Mouse (Mus musculus): ENCODE results near the gene Galm. TPM values are rescaled to one million over a fixed set of nuclear protein-coding genes. Genes with fewer than 3 reads are reported as not detected.
A peak's percentile ranks its signal among the peaks of the same experiment; 100 is the strongest.

The Galm gene
- polyA plus RNA-seq, 1 experiment = 2.4 TPM

DNA sequence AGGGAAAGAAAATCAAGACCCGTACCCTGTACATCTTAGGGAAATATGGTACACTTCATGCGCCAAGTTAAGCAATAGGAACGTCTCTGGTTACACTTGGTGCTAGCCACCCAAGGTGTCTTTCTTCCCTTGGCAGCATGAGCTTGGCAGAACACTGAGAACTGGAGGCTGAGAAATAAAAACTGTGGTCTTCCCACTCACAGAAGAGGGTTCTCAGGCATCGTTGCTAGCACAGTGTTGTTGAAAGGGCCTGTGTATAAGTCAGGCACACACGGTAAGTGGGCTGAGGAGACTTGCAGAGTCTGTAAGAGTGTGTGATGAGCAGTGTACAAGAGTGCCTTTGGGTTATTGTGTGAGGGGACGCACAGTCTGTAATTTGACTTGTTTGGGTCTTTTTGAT is 1.1 kb upstream of the Galm start:
- peak; percentile 53 to 57 for DNase-seq (ENCODE audit: extremely low spot score in 1 of 2, low spot score in 1 of 2)

DNA sequence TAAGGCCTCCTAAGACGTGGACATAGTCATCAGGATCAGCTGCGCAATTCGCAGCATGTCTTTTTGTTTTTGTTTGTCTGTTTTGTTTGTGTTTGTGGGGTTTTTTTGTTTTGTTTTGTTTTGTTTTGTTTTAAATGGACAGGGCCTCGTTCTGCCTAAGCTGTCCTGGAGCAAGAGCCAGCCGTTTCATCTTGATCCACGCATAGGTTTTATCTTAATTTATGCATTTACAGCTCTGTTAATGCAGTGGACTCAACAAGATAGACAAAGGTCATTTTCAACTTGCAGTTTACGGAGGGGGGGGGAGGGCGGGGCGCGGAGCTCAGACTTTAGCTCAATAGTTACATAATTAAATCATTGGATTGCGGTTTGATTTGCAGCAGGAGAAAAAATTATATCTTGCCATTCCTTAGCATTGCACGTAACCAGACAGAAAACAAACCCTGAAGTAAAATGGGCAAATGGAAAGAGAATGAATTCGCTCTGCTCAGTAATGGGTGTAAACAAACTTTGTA is 1.3 kb downstream of the Galm start:
- DNase-seq (ENCODE audit: extremely low spot score in 1 of 2, low spot score in 1 of 2) = no peak

DNA sequence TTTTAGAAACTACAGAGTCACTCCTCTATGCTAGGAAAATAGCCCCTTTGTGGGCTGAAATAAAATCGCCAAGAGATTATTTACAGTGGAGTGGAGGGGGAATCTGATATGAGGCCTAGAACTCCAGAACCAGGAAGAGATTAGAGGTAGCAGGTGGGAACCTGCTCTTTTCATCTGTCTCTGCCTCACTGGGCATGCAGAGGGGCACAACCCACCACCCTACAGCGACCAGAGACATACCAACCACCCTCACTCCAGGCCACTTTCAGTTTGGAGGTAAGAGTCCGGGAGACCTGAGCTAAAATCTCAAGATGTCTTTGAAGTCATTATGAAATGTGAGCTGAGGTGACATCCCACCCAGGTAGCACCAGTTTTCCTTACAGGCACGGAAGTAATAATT is 2.1 kb downstream of the Galm start:
- no peak for DNase-seq (ENCODE audit: extremely low spot score in 1 of 2, low spot score in 1 of 2)

- no peak for DNase-seq (ENCODE audit: extremely low spot score in 1 of 2, low spot score in 1 of 2)
Observed at GRCm38 (mm10) chr17:80130718-80131430, 3.6 kb downstream of the Galm start.

DNA sequence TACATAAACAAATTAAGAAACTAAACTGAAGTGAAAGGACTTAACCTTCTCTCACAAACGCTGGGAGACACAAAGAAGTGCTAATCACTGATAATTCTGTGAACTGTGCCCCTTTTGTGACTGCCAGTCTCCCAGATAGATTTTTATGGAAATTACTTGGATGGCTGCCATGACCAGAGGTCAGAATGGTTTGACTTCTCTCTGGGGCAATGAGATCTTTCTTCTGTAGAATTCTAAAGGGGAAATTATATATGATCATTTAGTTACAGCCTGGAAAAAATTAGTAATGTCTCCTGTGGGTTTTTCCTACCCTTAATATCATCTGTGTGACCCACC is 4.1 kb downstream of the Galm start:
- DNase-seq (ENCODE audit: extremely low spot score in 1 of 2, low spot score in 1 of 2) = no peak

DNA sequence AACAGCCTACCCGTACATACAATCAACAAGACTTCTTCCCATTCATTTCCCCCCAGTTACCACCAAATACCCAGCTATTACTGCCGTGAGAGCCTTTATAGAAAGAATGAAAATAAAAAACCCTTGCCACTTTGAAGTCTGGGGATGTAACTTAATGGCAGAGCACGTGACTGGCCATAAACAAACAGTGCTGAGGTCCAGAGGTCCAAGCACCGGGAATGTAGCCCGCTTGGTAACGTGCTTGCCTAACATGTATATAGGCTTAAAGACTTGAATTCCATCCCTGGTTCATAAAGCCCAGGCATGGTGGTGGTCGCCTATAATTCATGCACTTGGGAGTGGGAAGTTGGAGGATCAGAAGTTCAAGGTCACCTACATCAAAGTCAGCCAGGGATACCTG is 4.6 kb downstream of the Galm start:
- no peak for DNase-seq (ENCODE audit: extremely low spot score in 1 of 2, low spot score in 1 of 2)

DNA sequence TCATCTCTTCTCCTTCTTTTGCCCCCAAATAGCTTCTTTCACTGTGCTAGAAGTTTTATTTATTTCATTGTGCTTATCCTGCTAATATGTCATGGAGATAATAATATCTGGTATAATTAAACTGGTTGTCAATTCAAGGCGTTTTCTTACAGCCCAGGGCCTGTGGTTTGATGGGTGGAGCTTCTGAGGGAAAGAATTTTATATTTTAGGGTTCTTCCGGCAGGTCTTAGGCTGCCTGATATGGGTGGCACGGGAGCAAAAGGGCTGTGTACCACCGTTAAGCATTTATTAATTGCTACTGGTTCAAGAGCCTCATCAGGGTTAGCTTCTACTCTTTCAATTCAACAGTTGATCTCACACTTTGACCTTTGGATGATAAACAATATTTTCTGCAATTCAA is 5.2 kb downstream of the Galm start:
- no peak for DNase-seq (ENCODE audit: extremely low spot score in 1 of 2, low spot score in 1 of 2)

DNA sequence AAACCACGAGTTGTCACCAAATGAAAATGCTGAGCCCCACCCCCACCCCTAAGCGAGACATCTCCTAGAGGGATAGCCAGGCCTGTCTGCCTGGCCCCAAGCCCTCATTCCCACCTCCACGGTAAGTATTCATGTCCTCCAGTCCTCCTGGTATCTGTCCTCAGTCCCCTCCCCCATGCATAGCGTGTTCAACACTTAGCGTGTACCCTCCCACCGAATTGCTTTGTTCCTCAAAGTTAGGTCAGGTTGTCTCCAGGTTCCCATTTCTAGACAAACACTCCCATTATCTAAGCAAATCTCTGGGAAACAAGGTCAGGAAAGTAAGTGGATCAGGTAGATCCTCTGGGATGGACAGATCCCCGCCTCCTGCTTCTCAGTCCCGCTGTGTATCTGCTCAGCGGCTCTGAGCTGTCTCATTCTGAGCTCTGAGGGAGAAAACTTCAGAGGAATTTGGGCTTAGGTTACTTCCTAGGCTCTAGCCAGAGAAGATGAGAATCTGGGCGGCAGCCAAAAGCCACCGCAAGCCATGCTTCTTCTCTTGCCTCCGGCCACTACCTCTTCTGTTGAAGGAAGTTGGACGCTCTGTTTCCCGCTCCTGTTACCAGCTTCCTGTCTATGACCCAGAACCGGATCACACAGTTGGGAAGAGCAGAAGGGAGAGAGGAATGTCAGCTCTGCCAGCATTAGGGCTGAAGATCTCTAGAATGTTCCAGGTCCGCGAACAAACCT is 11.3 kb downstream of the Galm start:
- no peak for DNase-seq (ENCODE audit: extremely low spot score in 1 of 2, low spot score in 1 of 2)

DNA sequence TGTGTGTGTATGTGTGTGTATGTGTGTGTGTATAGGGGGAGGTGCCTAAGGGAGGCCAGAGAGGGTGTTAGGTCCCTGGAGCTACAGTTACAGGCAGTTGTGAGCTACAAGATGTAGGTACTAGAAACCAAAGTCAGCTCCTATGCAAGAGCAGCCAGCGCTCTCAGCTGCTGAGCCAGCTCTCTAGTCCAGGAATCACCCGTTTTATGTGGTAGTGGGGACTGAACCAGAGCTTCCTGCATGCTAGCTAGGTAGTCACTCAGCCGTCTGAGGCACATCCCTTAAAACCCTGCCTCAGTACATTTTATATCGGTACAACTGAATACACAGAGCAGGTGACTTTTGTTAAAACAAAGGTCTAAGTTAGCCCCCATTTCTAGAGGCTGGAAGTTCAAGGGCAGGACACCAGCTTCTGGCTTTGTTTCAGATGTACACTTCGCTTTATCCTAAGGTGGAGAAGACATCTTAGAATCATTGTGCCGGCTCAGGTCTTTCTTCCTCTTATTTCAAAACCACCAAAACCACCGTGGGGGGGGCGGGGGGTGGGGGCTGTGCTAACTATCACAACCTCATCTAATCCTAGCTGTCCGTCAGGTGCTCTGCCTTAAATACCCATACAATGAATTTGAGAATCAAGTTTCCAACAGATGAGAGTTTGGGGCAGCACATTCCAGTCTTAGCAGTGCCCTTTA is 12.6 kb downstream of the Galm start:
- DNase-seq (ENCODE audit: extremely low spot score in 1 of 2, low spot score in 1 of 2) = no peak

DNA sequence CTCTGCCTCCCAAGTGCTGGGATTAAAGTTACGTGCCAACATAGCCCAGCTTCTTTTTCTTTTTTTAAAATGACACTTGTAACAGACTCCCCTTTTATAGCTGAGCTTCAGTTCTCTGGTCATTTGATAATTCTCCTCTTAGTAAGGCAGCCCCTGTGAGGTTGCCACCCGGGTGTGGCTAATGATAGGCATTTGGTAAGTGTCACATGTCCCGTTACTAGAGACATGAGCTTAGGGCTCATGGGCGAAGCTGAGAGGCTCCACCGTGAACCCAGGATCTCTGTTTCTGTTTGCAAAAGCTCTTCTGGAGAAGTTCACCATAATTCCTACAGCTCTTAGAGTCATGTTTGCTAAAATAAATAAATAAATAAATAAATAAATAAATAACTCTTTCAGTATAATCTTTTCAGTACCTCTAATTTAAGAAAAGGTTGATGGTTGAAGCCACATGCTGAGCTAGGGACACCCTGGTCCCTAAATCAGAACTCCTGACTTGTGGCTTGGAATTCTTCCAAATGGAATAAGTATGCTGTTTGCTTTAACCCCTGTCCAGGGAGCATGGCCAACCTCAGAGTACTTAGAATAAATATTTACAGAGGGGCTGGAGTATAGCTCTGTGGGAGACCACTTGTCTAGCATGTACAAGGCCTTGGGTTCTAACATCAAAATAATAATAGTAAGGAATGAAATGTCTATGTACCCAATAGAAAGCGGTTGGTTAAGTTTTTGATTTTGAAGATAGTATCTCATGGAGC is 16.4 kb downstream of the Galm start:
- DNase-seq (ENCODE audit: extremely low spot score in 1 of 2, low spot score in 1 of 2) = no peak

- DNase-seq (ENCODE audit: extremely low spot score in 1 of 2, low spot score in 1 of 2) = no peak
Observed at GRCm38 (mm10) chr17:80145210-80145609, 17.9 kb downstream of the Galm start.

GRCm38 (mm10) chr17:80145771-80146170 is 18.5 kb downstream of the Galm start:
- DNase-seq (ENCODE audit: extremely low spot score in 1 of 2, low spot score in 1 of 2) = no peak

DNA sequence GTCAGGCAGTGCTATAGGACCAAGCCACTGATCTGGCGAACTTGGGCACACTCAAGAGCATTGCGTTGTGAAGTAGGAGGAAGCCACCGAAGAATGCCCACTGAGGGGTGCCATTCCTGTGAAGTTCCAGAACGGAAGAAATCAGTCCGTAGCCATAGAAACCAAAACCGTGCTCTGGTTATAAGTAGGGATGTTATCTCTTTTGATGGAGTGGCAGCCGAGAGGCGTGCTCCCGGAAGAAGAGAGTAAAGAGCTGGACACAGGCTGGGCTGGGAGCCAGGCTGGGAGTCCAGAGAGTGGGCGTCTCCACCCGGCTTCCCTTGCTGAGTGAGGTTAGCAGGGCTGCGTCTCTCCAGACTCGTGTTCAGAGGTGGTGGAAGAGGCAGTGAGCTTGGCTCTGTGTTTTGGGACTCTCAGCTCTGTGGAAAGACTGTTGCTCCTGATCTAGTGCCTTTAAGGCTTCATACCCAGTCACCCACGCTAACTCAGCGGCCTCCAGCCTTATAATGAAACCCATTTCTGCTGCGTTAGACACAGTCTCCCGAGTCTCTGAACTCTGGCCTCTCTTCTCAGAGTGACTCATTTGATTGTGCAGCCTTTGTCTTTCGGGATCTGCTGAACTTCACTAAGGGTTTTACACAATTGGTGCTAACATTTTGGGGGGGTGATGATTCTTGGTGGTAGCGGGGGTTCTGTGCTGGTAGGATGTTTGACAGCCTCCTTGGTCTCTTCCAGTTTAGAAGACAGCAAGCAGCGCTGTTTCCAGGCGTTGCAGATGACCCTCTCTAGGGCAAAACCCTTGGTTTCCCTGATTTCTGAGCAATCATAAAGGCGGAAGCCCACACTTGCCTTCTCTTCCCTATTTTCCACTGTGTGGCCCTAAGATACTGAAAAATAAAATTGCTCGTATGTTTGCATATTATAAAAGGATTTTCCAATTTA is 21.1 kb downstream of the Galm start:
- DNase-seq (ENCODE audit: extremely low spot score in 1 of 2, low spot score in 1 of 2) = peak in 1 of 2 experiments; percentile 64

DNA sequence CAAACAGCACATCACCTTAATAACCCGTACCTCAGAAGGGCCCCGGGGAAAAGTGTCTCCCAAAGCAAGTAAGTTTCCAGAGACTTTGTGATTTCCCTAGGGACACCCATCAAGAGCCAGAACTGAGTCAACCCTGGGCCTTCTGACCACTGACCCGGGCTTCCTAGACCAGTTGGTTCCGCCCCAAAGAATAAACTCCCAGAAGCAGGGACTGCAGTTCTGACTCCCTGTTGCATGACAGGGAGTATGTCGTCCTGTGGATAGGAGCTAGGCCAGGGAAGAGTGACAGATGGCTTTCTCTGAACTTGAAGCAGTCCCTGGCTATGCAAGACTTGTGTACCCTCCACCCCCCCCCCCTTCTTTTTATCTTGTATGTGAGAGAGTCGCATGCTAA is 21.7 kb downstream of the Galm start:
- no peak for DNase-seq (ENCODE audit: extremely low spot score in 1 of 2, low spot score in 1 of 2)

DNA sequence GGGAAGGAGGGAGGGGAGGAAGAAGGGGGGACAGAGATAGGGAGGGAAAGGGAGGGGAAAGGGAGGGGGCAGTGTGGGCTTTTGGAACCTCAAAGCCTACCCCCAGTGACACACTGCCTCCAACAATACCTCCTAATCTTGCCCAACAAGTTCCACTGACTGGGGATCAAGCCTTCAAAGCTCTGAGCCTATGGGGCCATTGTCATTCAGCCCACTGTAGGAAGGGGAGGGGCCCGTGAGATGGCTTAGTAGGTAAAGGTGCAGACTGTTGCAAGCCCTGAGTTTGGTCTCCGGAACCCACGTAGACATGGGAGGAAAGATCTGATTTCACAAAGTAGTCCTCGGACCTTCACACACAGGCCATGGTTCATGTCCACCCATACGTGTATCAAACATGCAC is 24.1 kb downstream of the Galm start:
- no peak for DNase-seq (ENCODE audit: extremely low spot score in 1 of 2, low spot score in 1 of 2)

GRCm38 (mm10) chr17:80152767-80153630 is 25.7 kb downstream of the Galm start:
- DNase-seq (ENCODE audit: extremely low spot score in 1 of 2, low spot score in 1 of 2) = no peak

DNA sequence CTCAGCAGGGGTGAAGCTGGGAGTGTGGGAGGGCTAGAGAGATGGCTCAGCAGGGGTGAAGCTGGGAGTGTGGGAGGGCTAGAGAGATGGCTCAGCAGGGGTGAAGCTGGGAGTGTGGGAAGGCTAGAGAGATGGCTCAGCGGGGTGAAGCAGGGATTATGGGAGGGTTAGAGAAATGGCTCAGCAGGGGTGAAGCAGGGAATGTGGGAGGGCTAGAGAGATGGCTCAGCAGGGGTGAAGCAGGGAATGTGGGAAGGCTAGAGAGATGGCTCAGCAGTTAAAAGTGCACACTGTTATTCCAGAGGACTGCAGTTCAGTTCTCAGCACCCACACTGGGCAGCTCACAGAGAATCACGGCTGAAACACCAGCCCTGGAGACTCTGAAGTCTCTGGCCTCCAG is 26.4 kb downstream of the Galm start:
- no peak for DNase-seq (ENCODE audit: extremely low spot score in 1 of 2, low spot score in 1 of 2)

DNA sequence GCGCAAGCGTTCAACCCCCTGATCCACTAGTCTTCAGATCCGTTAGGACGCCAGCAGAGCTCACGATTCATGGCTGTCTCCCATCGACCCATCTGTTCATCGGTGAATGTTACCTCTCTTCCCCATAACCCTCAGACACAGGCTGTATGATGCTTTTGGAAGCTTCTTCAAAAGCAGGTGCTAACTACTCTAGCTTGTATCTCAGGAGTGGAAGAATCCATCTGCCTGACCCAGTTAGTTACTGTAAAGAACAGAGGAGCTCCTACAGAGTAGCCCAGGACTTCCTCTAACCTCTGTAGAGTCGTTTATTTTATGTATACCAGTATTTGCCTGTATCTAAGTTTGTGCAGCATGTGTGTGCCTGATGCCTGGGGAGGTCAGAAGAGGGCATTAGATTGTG is 29.6 kb downstream of the Galm start:
- DNase-seq (ENCODE audit: extremely low spot score in 1 of 2, low spot score in 1 of 2) = no peak

- no peak for DNase-seq (ENCODE audit: extremely low spot score in 1 of 2, low spot score in 1 of 2)
Observed at GRCm38 (mm10) chr17:80157489-80157888, 30.2 kb downstream of the Galm start.

All from frontal cortex, adult 2 months (tissue).